Mouse (Mus musculus) heart, postnatal 36 days (tissue): ENCODE results near the gene Elof1. TPM values are rescaled to one million over a fixed set of nuclear protein-coding genes. Genes with fewer than 3 reads are reported as not detected.
"Not testable (repeated sequence)": the region's sequence is repeated elsewhere in the genome, so short reads cannot be mapped to it uniquely, and the experiment has no call there.

Experiments
- DNase-seq, 2 experiments: peaks; one replicate each; pipeline ENCODE4 v3.0.0; 2021 to 2022
- intact Hi-C: fragments of 180-260 bp; cut with DNase I; formaldehyde crosslinking; loops from one replicate; pipeline ENCODE4 v1.15.1; 2025
- total RNA-seq, 2 experiments: library from RNA; stranded (reverse); gene quantifications; 2 replicates each; pipeline ENCODE4 v1.2.3; 2021

Elof1 gene
- total RNA-seq, 2 experiments from 2014 or later: 37.1 to 37.8 TPM

DNA sequence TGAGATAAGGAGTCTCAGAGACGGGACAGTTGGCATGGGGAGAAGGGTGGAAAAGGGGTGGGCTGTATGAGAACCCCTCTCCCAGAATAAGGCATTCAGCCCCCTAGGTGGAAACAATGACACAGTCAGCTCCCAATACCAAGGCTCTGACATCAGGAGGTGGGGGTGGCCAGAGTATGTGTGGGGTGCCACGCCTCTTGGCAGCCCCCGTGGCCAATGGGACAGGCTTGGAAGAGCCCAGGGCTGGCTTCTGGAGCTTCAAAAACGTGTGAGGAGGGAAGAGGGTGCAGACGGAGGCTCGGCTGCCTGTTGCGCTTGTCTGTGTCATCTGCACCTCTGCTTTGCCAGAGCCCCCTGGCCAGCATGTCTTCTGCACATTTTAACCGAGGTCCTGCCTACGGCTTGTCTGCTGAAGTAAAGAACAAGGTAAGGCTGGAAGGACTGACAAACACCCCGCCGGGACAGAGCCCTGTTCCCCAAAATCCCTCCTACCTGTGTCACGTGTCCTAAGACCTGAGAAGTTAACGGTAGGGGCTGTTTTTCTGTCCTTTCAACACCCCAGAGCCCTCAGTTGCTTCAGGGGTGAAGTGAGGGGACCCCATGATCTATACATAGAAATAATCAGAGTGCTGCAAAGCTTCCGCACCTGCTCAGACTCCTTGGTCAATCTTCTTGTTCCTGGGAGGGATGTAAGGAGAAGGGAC lies 17.8 kb downstream of the Elof1 start, which contains the start of gene Cnn1:
Gene Cnn1, plus strand, starts transcription at position 224 of the 704 bp plus-strand sequence.
- intact Hi-C loops: loop anchor here (2.0 kb wide), 1 partner anchor 44 kb away; no protein-coding TSS in a partner anchor
- DNase-seq: peak in 1 of 2 experiments; percentile 15

DNA sequence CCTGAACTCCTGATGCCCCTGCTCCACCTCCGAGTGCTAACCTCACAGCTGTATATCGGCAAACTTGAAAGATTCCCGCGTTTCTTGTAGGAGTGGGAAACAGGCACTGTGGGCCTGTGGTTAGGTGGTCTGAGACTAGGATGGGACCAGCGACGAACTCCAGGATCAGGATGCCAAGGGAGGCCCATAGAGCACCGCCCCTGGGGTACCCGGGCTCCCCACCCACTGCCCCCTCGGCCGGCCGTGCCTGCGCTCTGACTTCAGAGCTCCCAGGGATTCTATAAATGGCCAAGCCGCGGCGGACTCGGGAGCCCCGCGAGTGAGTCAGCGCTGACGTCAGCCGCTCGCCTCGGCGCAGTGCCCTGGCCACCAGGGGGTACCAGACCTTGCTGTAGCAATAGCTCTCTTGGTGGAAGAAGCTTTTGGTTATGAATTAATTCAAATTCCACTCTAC lies 21.1 kb downstream of the Elof1 start:
- intact Hi-C loops: no loop called here
- peak; percentile 86 to 87 for DNase-seq

DNA sequence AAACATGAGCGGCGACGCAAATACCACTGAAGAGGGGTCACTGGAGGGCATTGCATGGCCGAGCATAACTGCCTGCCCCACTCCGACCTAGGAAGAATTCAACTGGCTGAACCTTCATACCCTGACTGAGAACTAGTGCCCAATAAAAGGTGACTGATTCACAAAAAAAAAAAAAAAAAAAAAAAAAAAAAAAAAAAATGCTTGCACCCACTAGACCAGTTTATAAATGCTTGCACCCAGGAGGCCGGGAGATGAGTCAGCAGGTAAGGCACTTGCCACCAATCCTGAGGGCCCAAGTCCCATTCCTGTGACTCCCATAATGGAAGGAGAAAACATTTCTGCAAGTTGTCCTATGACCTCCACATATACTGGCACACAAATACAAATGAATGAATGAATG lies 24.2 kb downstream of the Elof1 start:
- DNase-seq: no peak
- intact Hi-C loops: no loop called here

DNA sequence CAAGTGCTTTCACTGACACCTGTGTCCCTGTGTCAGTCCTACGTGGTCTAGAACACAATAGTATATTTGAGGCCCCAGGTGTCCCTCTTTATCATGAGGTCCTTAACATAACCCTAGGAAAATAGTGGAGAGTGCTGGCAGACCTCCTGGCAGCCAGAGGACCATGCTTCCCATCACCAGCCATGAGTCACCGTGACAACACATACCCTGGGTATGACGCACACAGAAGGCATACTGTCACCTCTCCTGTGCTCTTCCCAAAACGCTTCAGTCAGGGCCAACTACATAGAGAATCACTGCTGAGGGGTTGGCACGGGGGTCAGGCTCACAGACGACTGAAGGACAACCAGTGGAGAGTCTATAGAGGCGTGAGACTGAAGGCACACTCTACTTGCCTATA lies 27.0 kb downstream of the Elof1 start:
- no peak for DNase-seq
- intact Hi-C loops: loop anchor here (10.0 kb wide), 1 partner anchor 135 kb away; the partner anchor contains the start of gene Zfp809

DNA sequence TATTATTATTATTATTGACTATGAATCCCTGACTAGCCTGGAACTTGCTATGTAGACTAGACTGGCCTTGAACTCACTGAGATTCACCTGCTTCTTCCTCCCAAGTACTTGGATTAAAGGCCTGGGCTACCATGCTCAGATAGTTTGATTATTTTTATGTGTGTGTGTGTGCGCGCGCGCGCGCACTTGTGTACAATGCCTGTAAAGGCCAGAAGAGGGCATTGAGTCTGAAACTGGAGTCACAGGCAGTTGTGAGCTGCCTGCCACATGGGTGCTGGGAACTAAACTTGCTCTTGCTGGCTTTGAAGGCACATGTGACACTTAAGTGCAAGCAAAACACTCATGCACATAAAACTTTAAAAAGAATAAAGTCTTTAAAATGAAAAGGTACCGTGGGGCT lies 27.7 kb downstream of the Elof1 start:
- DNase-seq: no peak
- intact Hi-C loops: loop anchor here (10.0 kb wide), 1 partner anchor 136 kb away; the partner anchor contains the start of gene Zfp809

DNA sequence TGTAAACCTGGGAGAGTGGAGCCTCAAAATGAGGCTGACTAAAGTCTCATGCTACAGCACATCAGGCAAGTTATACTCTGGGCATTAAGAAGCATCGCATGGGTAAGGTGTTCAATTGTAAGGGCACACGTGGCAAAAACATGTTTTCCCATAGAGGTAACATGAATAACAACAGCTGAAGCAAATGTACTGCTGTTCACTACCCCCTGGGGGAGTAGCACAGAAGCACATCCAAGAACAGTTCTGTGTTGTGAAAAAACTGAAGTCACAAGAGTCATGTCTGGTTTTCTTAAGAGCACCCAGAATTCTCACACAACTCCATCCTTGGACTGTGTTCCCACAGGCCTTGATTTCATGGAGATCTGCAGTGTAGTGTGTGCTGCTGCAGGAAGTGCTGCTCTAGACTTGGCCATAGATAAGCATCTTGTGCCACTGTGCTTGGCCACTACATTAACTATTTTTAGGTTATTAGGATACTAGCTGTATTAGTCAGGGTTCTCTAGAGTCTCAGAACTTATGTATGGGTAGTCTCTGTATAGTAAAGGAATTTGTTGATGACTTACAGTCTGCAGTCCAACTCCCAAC lies 29.8 kb downstream of the Elof1 start:
- no peak for DNase-seq
- intact Hi-C loops: loop anchor here (10.0 kb wide), 1 partner anchor 138 kb away; the partner anchor contains the start of gene Zfp809

DNA sequence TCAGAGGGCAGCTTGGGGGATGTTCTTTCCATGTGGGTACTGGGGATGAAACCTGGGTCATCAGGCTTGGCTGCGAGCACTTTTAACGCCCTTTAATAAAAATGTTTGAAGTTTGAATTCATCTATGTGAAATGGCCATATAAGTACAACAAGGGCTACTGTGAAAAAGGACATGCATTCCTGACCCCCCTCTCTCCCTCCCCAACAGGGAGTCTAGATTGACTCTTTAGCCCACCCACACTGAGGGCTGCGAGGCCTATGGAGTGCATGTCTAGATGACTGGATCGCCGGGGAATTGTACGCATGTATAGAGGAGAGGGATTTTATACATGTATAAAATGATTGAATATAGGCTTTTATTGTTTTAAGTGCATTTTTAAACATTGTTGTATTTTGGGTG lies 31.0 kb downstream of the Elof1 start:
- DNase-seq: no peak
- intact Hi-C loops: loop anchor here (10.0 kb wide), 1 partner anchor 139 kb away; the partner anchor contains the start of gene Zfp809

DNA sequence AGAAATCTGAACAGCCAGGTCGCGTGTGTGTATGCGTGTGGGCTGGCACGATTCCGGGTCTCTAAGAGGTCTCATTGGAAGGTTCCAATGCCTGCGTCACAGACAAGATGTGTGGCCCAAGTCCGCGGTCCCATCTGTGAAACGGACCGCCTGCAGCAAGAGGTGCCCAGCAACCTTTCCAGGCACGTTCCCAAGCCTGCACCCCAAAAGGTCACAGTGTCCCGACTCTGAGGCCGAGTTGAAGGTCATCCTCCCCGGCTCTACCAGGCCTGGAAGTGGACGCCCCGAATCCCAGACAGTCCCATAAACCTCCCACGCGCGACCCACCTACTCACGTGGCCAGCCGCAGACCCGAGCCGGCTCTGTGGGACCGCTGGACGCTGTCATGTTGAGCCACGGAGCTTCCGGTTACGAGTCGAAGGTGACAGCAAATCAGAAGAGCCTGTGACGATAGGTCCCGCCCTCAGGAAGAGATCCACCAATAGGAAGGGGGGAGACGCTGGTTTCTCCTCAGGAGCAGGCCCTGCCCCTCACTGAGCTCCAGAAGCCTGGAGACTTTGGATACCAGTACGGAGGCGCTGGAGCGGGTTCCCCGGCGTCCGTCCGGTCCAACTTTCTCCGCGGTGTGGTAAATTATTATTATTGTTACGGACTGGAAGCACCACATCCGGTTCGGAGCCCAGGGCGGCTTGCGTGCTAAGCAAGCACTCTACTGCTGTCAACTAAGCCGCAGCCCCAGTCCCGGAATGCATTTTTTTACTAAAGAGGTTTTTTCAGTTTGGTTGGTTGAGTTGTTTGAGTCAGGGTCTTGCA lies 31.7 kb downstream of the Elof1 start, which contains the start of gene Ecsit:
Gene Ecsit, minus strand, starts transcription at position 417 of the 813 bp plus-strand sequence.
- intact Hi-C loops: loop anchor here (2.0 to 10.0 kb wide), 3 partner anchors 14 to 140 kb away; partner anchors contain the start of genes Elof1, Gm49318, Zfp653 and Zfp809

DNA sequence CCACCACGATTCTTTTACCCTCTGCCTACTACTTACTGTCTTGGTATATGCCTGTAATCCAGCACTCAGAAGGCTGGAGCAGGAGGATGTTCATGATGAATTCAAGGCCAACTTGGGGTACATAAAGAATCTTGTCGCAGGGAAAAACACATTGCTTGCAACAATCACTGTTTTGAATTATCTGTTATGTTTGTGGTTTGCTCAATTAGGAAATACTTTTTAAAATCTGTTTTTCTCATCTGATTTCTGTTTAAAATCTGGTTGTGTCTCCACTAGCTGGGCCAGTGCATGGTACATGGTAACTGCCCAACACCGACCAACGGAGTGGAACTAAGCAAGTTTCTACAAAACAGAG lies 32.3 kb downstream of the Elof1 start:
- no peak for DNase-seq
- intact Hi-C loops: loop anchor here (2.0 to 10.0 kb wide), 3 partner anchors 14 to 140 kb away; partner anchors contain the start of genes Elof1, Gm49318, Zfp653 and Zfp809

More for the DNA sequence above, 31.7 kb downstream of the Elof1 start, which contains the start of gene Ecsit:
- peak; percentile 90 to 91 for DNase-seq

DNA sequence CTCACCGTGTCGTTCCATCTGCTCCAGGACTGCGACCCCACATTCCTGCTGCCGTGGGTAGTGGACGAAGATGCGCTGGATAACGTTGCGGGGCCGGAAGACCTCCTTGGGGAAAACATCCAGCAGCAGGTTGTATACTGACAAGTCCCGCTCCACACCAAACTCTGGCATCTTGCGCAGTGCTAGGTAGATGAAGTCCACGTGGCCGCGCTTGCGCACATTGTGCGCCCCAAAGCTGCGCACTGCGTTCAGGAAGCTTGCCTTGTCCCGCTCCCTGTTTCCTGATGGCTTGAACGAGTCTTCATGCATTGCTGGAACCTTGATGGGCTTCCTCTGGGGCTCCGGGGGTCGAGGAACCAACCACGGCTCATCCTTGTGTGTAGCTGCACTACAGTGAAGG lies 40.7 kb downstream of the Elof1 start:
- intact Hi-C loops: loop anchor here (10.0 kb wide), 1 partner anchor 319 kb away; no protein-coding TSS in a partner anchor
- no peak for DNase-seq

DNA sequence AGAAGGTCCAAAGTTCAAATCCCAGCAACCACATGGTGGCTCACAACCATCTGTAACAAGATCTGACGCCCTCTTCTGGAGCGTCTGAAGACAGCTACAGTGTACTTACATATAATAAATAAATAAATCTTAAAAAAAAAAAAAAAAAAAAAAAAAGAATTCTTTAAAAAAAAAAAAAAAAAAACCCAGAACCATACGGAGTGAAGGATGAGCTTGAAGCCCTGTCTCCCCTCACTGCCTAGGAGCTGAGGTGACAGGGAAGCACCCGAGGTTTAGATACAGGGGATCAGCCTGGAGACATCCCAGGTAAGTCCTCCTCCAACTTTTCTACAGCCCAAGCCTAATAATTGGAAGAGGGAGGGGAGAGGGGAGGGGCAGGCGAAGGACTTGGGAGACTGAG lies 41.2 kb downstream of the Elof1 start:
- intact Hi-C loops: loop anchor here (10.0 kb wide), 1 partner anchor 319 kb away; no protein-coding TSS in a partner anchor
- DNase-seq: not testable (repeated sequence)

DNA sequence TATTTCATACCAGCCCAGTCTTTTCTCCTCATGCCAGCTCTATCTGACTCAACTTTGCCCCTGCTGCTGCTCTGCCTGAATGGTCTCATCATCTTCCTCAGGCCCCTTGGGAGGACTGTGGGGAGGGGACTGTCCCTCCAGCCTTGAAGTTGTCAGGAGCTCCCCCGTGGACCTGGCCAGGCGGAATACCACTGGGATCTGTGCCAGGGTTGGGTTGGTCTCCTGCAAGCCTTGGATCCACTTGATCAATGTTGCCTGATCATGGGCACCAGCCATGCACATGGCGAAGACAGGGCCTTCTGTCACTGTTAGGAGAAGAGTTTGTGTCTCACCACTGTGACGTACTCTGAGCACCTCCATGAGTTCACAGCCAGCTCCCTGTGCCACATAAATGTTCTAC lies 44.7 kb downstream of the Elof1 start:
- intact Hi-C loops: loop anchor here (10.0 kb wide), 1 partner anchor 323 kb away; no protein-coding TSS in a partner anchor
- no peak for DNase-seq

DNA sequence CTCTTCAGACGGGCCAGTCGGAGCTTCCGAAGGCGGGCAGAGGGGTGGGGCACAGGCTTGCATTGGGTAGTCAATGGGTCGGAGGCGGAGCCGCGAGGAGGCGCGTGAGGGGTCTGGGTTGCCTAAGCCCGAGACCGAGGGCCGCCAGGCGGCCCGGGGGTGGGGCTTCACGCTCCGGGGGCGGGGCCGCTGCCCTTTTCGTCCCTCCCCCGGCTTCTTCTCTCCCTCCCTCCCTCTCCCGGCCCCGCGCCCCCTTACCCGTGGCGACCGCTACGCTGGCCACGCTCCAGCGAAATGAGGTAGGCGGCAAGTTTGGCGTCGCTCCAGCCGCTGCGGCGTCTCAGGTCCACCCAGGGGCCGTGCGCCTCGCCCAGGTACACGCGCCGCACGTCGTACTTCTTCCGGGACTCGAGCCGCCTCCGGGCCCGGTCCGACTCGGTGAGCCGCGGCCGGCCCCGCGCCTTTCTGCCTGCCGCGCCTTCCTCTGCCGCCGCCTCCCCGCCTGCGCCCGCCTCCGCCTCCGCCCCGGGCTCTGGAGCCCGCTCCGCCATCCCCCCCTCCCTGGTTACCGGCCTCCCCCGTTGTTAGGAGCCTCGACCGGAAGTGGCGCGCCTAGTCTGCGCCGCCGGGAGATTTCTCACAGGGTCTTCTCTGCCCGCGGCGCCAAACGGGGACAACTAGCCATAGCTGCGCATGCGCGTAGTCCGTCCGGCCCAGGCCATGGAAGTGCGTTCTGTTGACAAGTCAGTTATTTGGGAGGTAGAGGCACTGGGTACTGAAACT lies 46.0 kb downstream of the Elof1 start, which contains the start of the genes Gm49318 and Zfp653:
Gene Gm49318, minus strand, starts transcription at position 469 of the 783 bp plus-strand sequence.
Gene Zfp653, minus strand, starts transcription at position 586 of the 783 bp plus-strand sequence.
- intact Hi-C loops: loop anchor here (2.0 to 10.0 kb wide), 2 partner anchors 14 to 324 kb away; partner anchors contain the start of gene Ecsit
- peak; percentile 95 for DNase-seq

DNA sequence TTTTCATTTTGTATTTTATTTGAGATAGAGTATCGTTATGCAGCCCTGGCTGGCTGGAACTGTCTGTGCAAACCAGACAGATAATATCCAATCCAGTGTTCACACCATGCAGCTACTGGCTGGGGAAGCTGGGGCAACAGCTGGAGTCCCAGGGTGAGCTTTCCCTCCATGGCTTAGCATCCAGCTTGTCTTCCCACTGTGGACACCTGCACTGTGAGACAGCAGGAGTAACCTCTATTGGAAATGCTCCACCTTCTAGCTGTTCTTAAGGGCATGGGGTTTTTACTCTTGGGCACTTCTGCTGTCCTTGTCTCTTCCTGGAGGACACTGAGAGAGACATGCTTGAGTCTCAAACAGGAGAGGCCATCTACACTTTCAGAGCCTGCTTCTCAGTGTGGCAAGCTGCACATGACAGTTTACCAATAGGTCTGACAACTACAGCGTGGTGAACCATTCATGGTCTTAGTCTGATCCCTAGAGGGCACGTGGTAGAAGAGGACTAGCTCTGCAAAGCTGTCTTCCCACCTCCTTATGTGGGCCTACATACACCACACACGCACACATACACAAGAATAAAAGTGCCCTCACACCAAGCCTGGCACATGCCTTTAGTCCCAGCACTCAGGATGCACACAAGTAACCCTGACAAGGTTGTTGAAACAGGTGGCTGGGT lies 47.0 kb downstream of the Elof1 start:
- no peak for DNase-seq
- intact Hi-C loops: loop anchor here (2.0 to 10.0 kb wide), 3 partner anchors 15 to 325 kb away; partner anchors contain the start of genes Ecsit and Pigyl

DNA sequence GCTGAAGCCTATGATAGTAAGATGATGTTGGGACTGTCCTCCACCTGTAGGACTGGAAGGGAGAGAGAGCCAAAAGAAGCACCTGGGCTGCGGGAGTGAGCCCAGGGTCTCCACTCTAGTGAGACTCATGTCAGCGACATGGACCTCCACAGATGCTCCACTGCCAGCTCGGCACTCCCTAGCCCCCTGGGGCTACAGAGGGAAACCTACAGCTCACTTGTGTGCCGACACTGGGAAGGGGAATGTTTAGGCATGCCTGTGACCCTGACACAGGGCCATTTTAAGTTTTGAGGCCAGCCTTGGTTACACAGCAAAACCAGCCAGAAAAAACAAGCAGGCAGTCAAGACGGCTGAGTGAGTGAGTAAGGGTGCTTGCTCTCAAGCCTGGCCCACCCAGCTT lies 49.8 kb downstream of the Elof1 start:
- DNase-seq: no peak
- intact Hi-C loops: loop anchor here (5.0 kb wide), 1 partner anchor 90 kb away; the partner anchor contains the start of gene Pigyl

DNA sequence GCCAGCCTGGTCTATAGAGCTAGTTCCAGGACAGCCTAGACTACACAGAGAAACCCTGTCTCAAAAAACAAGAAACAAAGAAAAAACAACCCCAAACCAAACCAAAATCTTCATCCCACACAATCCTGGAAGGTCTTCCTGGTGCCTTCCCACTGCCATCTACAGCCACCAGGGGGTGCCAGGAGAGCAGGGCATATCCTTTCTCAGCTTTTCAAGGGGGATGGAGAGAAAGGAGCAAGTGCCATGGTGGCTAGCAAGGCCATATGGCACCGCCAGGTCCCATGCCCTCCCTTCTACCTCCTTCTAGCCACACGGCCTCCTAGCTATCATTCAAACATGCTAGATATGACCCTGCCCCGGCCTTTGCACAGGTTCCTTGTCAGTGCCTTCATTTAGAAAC lies 50.5 kb downstream of the Elof1 start:
- intact Hi-C loops: loop anchor here (1.0 to 5.0 kb wide), 2 partner anchors 77 to 91 kb away; partner anchors contain the start of gene Pigyl

DNA sequence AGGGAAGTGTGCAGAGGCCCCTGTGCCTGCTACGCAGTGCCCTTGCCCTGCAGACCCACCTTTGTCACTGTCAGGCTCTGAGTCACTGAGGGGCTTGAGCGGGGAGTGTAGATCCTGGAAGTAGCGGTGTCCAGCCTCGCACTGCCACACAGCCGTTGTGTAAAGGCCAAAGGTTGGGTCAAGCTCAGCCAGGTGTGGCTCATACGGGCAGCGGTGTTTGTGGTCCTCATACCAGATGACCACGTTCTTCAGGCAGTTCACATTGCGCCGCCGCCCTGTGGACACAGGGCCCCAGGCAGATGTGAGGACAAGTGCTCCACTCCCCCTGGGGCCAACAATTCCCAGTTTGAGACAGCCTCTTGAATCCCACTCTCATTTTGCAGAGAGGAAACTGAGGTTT lies 51.3 kb downstream of the Elof1 start:
- intact Hi-C loops: loop anchor here (1.0 to 5.0 kb wide), 2 partner anchors 78 to 92 kb away; partner anchors contain the start of gene Pigyl

More for the DNA sequence above, 50.5 kb downstream of the Elof1 start:
- DNase-seq: peak; percentile 45 to 72

DNA sequence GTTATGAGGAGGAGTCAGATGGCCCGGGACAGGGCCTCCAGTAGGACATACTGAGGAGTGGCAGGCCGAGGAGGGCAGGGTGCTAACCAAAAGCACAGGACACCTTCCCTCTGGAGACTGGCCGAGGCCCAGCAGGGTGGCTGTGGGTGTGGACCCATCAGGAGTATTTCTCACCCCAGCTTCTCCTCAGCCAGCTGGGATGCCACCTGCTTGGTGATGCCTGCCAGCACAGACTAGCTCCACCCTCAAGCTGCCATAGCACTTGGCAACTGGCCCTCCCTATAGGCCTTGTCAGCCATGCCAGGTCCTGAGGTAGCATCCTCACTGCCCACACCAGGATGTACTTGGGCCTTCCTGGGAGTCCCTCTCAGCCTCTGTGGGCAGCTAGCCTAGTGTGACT lies 52.6 kb downstream of the Elof1 start:
- no peak for DNase-seq
- intact Hi-C loops: no loop called here

More for the DNA sequence above, 51.3 kb downstream of the Elof1 start:
- no peak for DNase-seq
